Mouse (Mus musculus) forebrain, embryonic 12.5 days (tissue): ENCODE data around the gene Hid1. TPM values are rescaled to one million over a fixed set of nuclear protein-coding genes. Genes with fewer than 3 reads are reported as not detected.

Experiments
- ATAC-seq: fragments of 200-750 bp; cut with Nextera tagmentation; 2 replicates; pipeline ENCODE4 v1.8.0; 2017; ENCODE audit warnings: moderate TSS enrichment; ENCODE audit not compliant: low FRiP score
- H3K27ac ChIP-seq: fragments of 300-500 bp; sonication (generic); 2 replicates; pipeline ENCODE4 v1.5.1; 2016; ENCODE audit warnings: mild to moderate bottlenecking
- H3K27me3 ChIP-seq: fragments of 300-500 bp; sonication (generic); 2 replicates; pipeline ENCODE4 v1.6.1; 2016; ENCODE audit warnings: mild to moderate bottlenecking
- H3K36me3 ChIP-seq: fragments of 300-500 bp; sonication (generic); replicated peaks from 2 replicates; pipeline ENCODE4 v1.6.1; 2016; ENCODE audit warnings: mild to moderate bottlenecking
- H3K4me1 ChIP-seq: fragments of 300-500 bp; sonication (generic); 2 replicates; pipeline ENCODE4 v1.6.1; 2016
- H3K4me2 ChIP-seq: fragments of 300-500 bp; sonication (generic); 2 replicates; pipeline ENCODE4 v1.6.1; 2016; ENCODE audit warnings: mild to moderate bottlenecking, moderate library complexity
- H3K4me3 ChIP-seq: fragments of 300-500 bp; sonication (generic); replicated peaks from 2 replicates; pipeline ENCODE4 v1.5.1; 2016; ENCODE audit warnings: mild to moderate bottlenecking
- H3K9ac ChIP-seq: fragments of 300-500 bp; sonication (generic); 2 replicates; pipeline ENCODE4 v1.6.1; 2016; ENCODE audit warnings: mild to moderate bottlenecking
- H3K9me3 ChIP-seq: fragments of 300-500 bp; sonication (generic); 2 replicates; pipeline ENCODE4 v1.6.1; 2016
- WGBS: fragments of 180-500 bp; shearing (Covaris S2); methylation state at CpG from one replicate; pipeline ENCODE4 v1.1.7; 2016; 5-methylcytosine and 5-hydroxymethylcytosine counted together
- polyA plus RNA-seq: library from polyadenylated mRNA; unstranded; fragments of >200 nt; fragmentation: Nextera tagmentation; extraction: Ambion mirVana; gene quantifications from 2 replicates; pipeline ENCODE4 v1.2.1, GENCODE M21; 2016

The Hid1 gene
- polyA plus RNA-seq, 1 experiment from 2014 or later, result 33.7 TPM

DNA sequence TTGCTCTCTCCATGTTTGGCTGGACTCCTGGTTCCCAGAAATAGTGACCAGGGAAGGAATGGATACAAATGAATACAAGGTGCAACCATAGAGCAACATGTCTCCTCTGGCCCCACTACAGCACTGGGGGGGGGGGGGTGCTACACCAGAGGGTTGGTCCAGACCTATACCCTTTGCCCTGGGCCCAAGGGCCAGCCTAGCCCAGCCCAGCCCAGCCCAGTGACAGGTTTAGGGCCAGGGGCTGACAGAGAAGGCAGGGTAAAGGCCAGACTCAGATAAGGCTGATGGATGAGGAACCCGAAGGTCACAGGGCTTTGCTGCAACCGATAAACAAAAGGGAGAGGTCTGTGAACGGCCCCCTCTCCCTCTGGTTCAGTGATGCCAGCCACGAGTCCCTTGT is 17.6 kb downstream of the Hid1 start:
- no peak overlapping the region for H3K9ac ChIP-seq
- peaks cover 25% of the 10 kb centered on the region for H3K27me3 ChIP-seq
- H3K4me1 ChIP-seq, result no peaks in the 10 kb centered on the region
- no peak overlapping the region for H3K4me2 ChIP-seq
- no peak overlapping the region for H3K27ac ChIP-seq
- no peak overlapping the region for H3K4me3 ChIP-seq
- no peak for ATAC-seq
- no peaks in the 10 kb centered on the region for H3K9me3 ChIP-seq
- WGBS, result 86% methylated on average over 4 of the region's 4 CpGs
- H3K36me3 ChIP-seq, result peaks cover 22% of the 10 kb centered on the region

DNA sequence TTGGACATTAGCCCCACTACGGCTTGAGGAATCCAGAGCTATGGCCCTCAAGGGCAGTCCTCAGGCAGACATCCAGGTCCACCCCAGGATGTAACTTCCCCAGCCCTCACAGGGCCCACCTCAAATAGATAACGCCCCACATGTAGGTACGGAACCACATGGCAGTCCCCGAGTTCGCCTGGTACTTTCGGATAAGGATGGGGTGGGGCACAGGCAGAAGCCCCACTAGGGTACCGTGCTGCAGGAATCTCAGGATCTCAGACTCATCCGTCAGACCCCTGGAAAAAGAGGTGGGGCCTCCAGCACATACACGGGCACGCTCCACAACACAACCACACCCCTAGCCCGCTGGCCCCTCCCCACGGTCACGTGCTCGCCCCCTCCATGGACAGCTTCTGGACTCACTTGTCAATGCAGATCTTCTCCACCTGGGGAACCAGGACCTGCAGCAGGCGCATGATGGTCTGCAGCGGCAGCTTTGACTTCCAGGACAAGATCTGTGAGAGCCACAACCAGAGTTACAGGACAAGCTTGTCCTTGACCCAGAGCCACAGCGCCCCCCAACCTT is 18.8 kb downstream of the Hid1 start:
- H3K4me1 ChIP-seq, result no peaks in the 10 kb centered on the region
- no peak overlapping the region for H3K27ac ChIP-seq
- no peak overlapping the region for H3K4me2 ChIP-seq
- no peak overlapping the region for H3K9ac ChIP-seq
- H3K9me3 ChIP-seq, result no peaks in the 10 kb centered on the region
- WGBS, result 63% methylated on average over 17 of the region's 17 CpGs
- peaks cover 31% of the 10 kb centered on the region for H3K27me3 ChIP-seq
- peaks cover 22% of the 10 kb centered on the region for H3K36me3 ChIP-seq
- no peak for ATAC-seq
- no peak overlapping the region for H3K4me3 ChIP-seq

DNA sequence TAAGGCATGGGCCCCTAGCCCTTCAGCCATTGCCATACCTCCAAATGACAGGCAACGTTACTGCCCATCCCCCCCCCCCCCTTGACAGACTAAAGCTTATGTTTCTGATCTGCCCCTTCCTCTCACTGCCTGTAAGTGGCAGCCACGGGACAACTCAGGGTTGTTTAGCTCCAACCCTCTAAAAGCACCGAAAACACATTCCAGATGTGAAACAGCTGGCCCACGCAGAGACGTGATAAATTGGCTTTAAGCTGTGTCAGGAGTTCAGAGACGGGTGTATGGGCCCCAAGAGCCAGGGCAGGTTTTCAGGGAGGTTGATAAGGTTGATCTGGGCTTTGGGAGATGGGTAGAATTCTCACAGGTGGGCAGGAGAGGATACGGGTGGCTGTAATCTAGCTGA is 22.0 kb downstream of the Hid1 start:
- ATAC-seq, result no peak
- Histone ChIP-seq H3K4me3 (no peak overlapping the region), H3K4me2 (no peak overlapping the region), H3K9ac (no peak overlapping the region), H3K36me3 (peaks cover 10% of the 10 kb centered on the region; the same call in 1 of the 2 replicates), H3K27me3 (peaks cover 45% of the 10 kb centered on the region), H3K4me1 (no peaks in the 10 kb centered on the region), H3K9me3 (no peaks in the 10 kb centered on the region), H3K27ac (no peak overlapping the region)
- WGBS, result 56% methylated on average over 7 of the region's 7 CpGs

DNA sequence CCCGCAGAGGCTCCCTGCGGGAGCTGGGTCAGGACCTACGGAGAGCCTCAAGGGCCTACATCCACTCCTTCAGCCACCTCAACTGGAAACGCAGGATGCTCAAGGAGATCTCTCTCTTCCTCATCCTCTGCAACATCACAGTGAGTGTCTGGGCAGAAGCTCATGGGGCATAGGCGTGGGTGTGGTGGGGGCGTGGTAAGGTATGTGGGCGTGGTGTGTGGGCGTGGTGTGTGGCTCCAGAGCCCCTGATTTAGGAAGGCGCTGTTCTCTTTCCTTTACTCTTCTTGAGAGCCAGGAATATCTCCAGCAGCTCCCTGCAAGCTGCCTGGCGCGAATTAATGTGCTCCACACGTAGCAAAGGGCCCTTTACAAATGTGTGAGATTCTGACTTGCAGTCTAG is 22.6 kb downstream of the Hid1 start:
- no peak for ATAC-seq
- Histone ChIP-seq H3K4me2 (no peak overlapping the region), H3K4me1 (no peaks in the 10 kb centered on the region), H3K27ac (no peak overlapping the region), H3K4me3 (no peak overlapping the region), H3K36me3 (peaks cover 6% of the 10 kb centered on the region; the same call in 1 of the 2 replicates), H3K27me3 (peaks cover 50% of the 10 kb centered on the region), H3K9me3 (no peaks in the 10 kb centered on the region), H3K9ac (no peak overlapping the region)
- 13% methylated on average over 12 of the region's 12 CpGs for WGBS

DNA sequence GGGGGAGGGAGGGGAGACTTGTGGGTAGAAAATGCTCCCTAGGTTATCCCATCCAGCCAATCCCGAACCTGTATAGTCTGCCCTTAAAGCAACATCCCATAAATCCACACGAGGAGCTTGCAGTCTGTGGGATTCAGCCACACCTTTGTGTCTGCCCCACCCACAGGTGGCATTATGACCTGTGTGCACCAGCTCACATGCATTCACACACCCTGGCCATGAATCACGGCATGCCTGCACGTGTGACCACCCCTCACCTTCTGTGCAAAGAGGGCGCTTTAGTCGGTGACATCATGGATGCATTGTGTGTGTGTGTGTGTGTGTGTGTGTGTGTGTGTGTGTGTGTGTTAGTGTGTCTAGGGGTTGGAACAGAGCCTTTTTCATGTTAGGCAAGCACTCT is 25.7 kb downstream of the Hid1 start:
- H3K27me3 ChIP-seq, result peaks cover 57% of the 10 kb centered on the region
- ATAC-seq, result no peak
- H3K4me1 ChIP-seq, result no peaks in the 10 kb centered on the region
- no peaks in the 10 kb centered on the region for H3K36me3 ChIP-seq
- H3K9me3 ChIP-seq, result no peaks in the 10 kb centered on the region
- no peak overlapping the region for H3K27ac ChIP-seq
- no peak overlapping the region for H3K4me2 ChIP-seq
- H3K9ac ChIP-seq, result no peak overlapping the region
- WGBS, result 81% methylated on average over 6 of the region's 6 CpGs
- no peak overlapping the region for H3K4me3 ChIP-seq

DNA sequence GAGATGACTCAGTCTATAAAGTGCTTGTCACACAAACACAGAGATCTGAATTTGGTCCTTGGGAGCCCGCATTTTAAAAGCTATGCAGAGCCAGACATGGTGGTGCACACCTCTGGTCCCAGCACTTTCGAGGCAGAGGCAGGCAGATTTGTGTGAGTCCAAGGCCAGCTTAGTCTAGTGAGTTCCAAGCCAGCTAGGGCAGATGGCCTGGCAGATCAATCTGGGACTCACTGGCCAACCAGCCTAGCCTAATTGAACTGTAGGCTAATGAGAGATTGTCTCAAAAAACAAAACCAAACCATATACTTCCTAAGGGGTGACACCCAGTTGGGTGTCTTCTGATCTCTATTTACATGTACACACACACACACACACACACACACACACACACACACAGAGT is 26.3 kb downstream of the Hid1 start:
- Histone ChIP-seq H3K4me3 (no peak overlapping the region), H3K4me1 (no peaks in the 10 kb centered on the region), H3K27ac (no peak overlapping the region), H3K9ac (no peak overlapping the region), H3K9me3 (no peaks in the 10 kb centered on the region), H3K36me3 (no peaks in the 10 kb centered on the region), H3K4me2 (no peak overlapping the region), H3K27me3 (peaks cover 61% of the 10 kb centered on the region)
- ATAC-seq, result no peak
- 77% methylated on average over 2 of the region's 2 CpGs for WGBS

DNA sequence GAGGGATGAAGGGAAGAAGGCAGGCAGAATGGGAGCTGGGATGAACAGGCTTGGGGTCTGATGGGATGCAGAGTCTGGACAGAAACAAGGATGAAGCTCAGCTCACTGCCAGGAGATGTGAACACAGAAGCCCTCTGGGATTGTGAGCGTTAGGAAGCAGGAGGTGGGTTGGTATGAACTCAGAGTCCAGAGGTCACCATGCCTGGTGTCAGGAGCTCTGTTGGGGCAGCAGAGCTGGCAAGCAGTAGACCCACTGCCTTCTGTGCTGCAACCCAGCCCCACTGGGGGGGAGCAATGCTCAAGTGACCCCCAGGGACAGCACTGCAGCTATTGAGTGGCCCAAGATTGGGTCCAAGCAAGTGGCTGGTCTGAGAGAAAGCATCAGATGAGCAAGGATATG is 29.7 kb downstream of the Hid1 start:
- H3K27me3 ChIP-seq, result peaks cover 77% of the 10 kb centered on the region
- no peaks in the 10 kb centered on the region for H3K9me3 ChIP-seq
- no peak overlapping the region for H3K4me3 ChIP-seq
- no peak overlapping the region for H3K4me2 ChIP-seq
- 92% methylated on average over 1 of the region's 1 CpGs for WGBS
- no peaks in the 10 kb centered on the region for H3K36me3 ChIP-seq
- no peak for ATAC-seq
- no peak overlapping the region for H3K9ac ChIP-seq
- peaks cover 11% of the 10 kb centered on the region for H3K4me1 ChIP-seq
- no peak overlapping the region for H3K27ac ChIP-seq

DNA sequence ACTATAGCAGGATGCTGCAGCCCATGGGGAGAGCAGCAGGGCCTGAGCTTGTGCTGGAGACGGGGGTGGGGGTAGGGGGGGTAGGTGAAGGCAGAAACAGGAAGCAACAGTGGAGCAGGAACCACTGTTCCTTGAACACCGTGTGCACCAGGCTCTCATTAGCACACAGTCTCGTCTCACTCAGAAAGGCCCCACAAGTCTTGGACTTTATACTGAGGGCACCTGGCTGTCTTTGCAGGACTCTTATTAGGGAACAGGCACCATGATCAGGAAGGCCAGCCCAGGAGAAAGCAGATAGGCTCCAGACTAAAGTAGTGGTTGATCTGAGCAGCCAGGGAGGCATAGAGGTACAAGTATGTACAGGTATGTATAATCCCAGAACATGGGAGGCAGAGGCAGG is 30.2 kb downstream of the Hid1 start:
- no peak overlapping the region for H3K9ac ChIP-seq
- no peaks in the 10 kb centered on the region for H3K9me3 ChIP-seq
- no peak overlapping the region for H3K4me2 ChIP-seq
- H3K36me3 ChIP-seq, result no peaks in the 10 kb centered on the region
- peaks cover 11% of the 10 kb centered on the region for H3K4me1 ChIP-seq
- peaks cover 81% of the 10 kb centered on the region for H3K27me3 ChIP-seq
- H3K4me3 ChIP-seq, result no peak overlapping the region
- no peak overlapping the region for H3K27ac ChIP-seq
- ATAC-seq, result no peak
- 53% methylated on average over 3 of the region's 3 CpGs for WGBS

DNA sequence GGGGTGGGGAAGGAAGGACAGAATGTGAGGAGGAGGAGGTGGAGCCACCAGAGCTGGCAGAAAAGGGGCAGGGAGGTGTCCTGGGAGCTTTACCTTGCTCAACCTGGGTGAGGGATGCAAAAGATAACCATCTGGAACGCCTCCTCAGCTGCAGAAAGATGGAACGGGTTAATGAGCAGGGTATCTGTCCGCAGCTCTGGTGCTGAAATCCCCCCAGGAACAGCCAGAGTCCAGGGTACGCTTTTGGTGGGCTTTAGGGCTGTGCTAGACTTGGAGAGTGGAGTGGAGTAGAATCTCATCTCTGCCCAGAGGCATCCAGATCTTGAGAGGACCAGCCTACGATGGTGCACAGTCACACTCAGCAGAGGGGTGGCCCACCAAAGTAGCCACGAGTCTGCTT is 31.4 kb downstream of the Hid1 start:
- H3K27ac ChIP-seq, result no peak overlapping the region

DNA sequence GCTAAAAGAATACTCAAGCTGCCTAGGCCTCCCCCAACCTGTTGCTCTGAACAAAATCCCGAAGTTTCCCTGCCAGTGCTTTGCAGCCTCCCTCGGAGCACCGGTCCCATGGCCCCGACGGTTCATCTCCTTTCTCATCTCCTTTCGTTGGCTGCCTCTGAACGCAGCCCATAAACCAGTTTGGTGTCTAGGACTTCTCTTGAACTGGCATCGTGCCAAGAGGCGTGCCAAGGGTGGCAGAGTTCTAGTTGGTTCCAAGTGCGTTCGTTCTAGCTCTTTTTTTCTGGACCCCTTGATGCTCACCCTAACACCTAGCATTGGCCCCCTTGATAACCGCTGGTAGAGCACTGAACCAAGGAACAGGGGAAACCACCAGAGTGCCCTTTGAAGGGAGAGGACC is 32.3 kb downstream of the Hid1 start:
- 57% methylated on average over 12 of the region's 12 CpGs for WGBS
- Histone ChIP-seq H3K9me3 (no peaks in the 10 kb centered on the region), H3K27me3 (peaks cover 83% of the 10 kb centered on the region), H3K9ac (no peak overlapping the region), H3K27ac (no peak overlapping the region), H3K36me3 (no peaks in the 10 kb centered on the region), H3K4me2 (no peak overlapping the region; the same call in 1 of the 2 replicates), H3K4me3 (no peak overlapping the region), H3K4me1 (peaks cover 11% of the 10 kb centered on the region)
- ATAC-seq, result no peak

More for the DNA sequence above, 31.4 kb downstream of the Hid1 start:
- H3K36me3 ChIP-seq, result no peaks in the 10 kb centered on the region
- no peaks in the 10 kb centered on the region for H3K9me3 ChIP-seq
- H3K4me3 ChIP-seq, result no peak overlapping the region
- H3K4me1 ChIP-seq, result peaks cover 11% of the 10 kb centered on the region
- peaks cover 88% of the 10 kb centered on the region for H3K27me3 ChIP-seq
- no peak overlapping the region for H3K4me2 ChIP-seq
- ATAC-seq, result no peak
- no peak overlapping the region for H3K9ac ChIP-seq
- WGBS, result 17% methylated on average over 6 of the region's 6 CpGs

DNA sequence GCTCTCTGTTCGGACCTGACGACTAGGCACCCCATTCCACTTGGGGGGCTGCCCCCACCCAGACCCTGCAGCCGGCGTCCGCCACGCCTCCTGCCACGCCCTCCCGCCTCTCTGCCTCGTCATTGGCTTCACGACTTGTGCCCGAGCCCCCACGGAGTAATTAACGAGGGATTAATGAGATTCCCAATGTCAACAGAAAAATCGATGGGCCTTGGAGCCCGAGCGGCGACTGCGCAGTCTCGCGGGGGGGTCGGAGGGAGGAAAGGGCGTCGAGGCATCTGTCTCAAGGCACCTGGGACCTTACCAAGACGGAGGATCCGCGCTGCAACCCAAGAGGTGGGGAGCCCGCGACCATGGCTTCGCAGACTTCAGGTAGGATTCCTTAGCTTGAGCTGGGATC is 33.0 kb downstream of the Hid1 start, which contains the start of gene Otop3:
Gene Otop3, plus strand, starts transcription at position 201 of the 400 bp plus-strand sequence.
- WGBS, result under 1% methylated on average over 29 of the region's 29 CpGs
- peaks cover 80% of the 10 kb centered on the region for H3K27me3 ChIP-seq
- no peaks in the 10 kb centered on the region for H3K36me3 ChIP-seq
- H3K4me1 ChIP-seq, result peaks cover 11% of the 10 kb centered on the region
- peak within 1 kb of the TSS; percentile 48 for H3K4me2 ChIP-seq
- H3K9ac ChIP-seq, result no peak within 1 kb of the TSS
- H3K9me3 ChIP-seq, result no peaks in the 10 kb centered on the region
- ATAC-seq, result no peak
- no peak within 1 kb of the TSS for H3K27ac ChIP-seq
- H3K4me3 ChIP-seq, result peak within 1 kb of the TSS; percentile 10

DNA sequence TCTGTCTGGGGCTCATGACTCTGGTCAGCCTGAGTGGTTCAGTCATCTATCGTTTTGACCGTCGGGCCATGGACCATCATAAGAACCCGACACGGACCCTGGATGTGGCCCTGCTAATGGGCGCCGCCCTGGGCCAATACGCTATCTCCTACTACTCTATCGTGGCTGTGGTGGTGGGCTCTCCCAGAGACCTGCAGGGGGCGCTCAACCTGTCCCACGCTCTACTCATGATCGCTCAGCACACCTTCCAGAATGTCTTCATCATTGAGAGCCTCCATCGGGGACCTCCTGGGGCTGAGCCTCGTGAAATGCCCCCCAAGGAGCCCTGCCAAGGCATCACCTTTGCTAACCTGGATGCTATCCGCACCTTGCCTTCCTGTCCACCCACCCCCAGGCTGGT is 38.2 kb downstream of the Hid1 start:
- no peak for ATAC-seq
- 72% methylated on average over 15 of the region's 15 CpGs for WGBS
- Histone ChIP-seq H3K4me1 (peaks cover 2% of the 10 kb centered on the region), H3K9me3 (no peaks in the 10 kb centered on the region), H3K36me3 (no peaks in the 10 kb centered on the region), H3K9ac (no peak overlapping the region), H3K27ac (no peak overlapping the region), H3K4me3 (no peak overlapping the region), H3K4me2 (no peak overlapping the region), H3K27me3 (peaks cover 67% of the 10 kb centered on the region)

DNA sequence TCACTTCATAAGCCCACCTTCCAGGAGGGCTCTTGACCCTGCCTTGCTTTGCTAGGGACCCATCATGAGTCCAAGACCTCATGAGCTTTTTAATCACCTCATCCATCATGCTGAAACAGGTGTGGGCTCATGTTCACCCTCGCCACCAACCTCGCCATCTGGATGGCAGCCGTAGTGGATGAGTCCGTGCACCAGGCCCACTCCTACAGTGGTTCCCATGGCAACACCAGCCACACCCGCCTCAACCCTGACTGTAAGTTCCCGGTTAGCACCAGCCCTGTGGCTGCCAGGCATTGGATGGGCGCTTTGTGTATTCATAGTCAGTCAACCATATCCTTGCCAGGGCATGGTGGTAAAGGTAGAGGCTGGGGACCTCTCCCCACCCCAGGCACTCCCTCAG is 40.8 kb downstream of the Hid1 start:
- Histone ChIP-seq H3K9ac (no peak overlapping the region), H3K36me3 (no peaks in the 10 kb centered on the region), H3K4me2 (no peak overlapping the region), H3K27ac (no peak overlapping the region), H3K27me3 (peaks cover 67% of the 10 kb centered on the region), H3K4me3 (no peak overlapping the region), H3K4me1 (peaks cover 10% of the 10 kb centered on the region; the same call in 1 of the 2 replicates), H3K9me3 (no peaks in the 10 kb centered on the region)
- 76% methylated on average over 7 of the region's 7 CpGs for WGBS
- ATAC-seq, result no peak
